Mouse (Mus musculus): Measurements from ENCODE around the gene Atp2c2. TPM values are rescaled to one million over a fixed set of nuclear protein-coding genes. Genes with fewer than 3 reads are reported as not detected.
A peak's percentile ranks its signal among the peaks of the same experiment; 100 is the strongest.

Atp2c2 gene
- total and polyA plus RNA-seq, 2 experiments from 2014 or later, result 0.26 to 0.98 TPM

DNA sequence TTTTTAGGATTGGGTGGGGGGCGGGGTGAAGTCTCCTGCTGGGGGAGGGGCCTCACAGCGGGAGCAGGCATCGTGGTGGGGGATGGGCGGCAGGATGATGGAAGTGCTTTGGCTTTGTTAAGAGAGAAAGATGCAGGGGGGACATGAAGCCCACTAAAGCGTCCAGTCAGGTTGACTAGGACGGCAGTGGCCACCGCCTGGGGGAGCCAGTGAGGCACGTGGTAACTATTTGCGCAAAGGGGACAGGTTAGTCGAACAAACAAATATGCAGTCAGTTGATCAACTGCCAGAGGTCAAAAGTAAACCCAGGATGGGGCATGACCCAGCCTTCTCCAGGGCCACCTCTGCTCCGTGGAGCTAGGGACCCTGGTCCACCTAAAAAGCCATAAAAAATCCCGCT, 849 bp upstream of the Atp2c2 start:
- H3K4me3 ChIP-seq (ENCODE audit: low read length), result no peak overlapping the region
- H3K9ac ChIP-seq (replicated peaks; ENCODE audit: low read length), result no peak overlapping the region
- ATAC-seq (no peak), DNase-seq (ENCODE audit: low spot score) (peak; percentile 28)
- peak; percentile 66 for TF ChIP-seq CTCF (IDR thresholded peaks at IDR 0.05; ENCODE audit: low read depth)
- no peaks in the 10 kb centered on the region for H3K9me3 ChIP-seq (ENCODE audit: low read length)
- H3K4me2 ChIP-seq (ENCODE audit: low read depth, low read length), result no peak overlapping the region
- 3% methylated on average over 12 of the region's 12 CpGs for WGBS
- H3K27me3 ChIP-seq (ENCODE audit: insufficient read depth, low read length), result peaks cover 31% of the 10 kb centered on the region
- H3K4me1 ChIP-seq (ENCODE audit: insufficient read depth, low read length), result no peaks in the 10 kb centered on the region
- no peaks in the 10 kb centered on the region for H3K36me3 ChIP-seq (ENCODE audit: insufficient read depth, low read length)
- H3K27ac ChIP-seq, result no peak overlapping the region

DNA sequence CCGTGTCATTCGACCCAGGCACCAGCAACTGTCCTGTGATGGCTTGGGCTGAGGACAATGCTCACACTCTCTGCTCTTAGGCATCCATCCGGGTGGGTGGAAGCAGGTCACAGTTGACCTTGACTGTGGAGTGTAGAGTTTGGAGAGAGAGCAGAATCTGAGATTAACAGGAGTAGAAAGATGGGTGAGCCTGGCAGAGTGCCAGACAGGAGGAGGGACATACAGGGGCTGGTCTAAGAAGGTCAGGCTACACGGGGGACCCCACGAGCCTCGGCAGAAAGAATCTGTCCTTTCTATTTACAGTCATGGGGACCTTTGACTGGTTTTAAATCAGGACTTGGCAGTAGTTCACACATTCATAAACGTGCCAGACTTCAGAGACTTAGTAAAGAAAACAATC, 3.2 kb downstream of the Atp2c2 start:
- Histone ChIP-seq H3K4me1 (ENCODE audit: insufficient read depth, low read length) (no peaks in the 10 kb centered on the region), H3K4me2 (ENCODE audit: low read depth, low read length) (no peak overlapping the region), H3K36me3 (ENCODE audit: insufficient read depth, low read length) (no peaks in the 10 kb centered on the region), H3K9ac (replicated peaks; ENCODE audit: low read length) (no peak overlapping the region), H3K4me3 (ENCODE audit: low read length) (no peak overlapping the region), H3K27me3 (ENCODE audit: insufficient read depth, low read length) (peaks cover 31% of the 10 kb centered on the region), H3K9me3 (ENCODE audit: low read length) (no peaks in the 10 kb centered on the region), H3K27ac (no peak overlapping the region)
- no peak for DNase-seq (ENCODE audit: low spot score)
- TF ChIP-seq CTCF (IDR thresholded peaks at IDR 0.05; ENCODE audit: low read depth), result no peak
- no peak for ATAC-seq
- WGBS, result 57% methylated on average over 7 of the region's 7 CpGs

DNA sequence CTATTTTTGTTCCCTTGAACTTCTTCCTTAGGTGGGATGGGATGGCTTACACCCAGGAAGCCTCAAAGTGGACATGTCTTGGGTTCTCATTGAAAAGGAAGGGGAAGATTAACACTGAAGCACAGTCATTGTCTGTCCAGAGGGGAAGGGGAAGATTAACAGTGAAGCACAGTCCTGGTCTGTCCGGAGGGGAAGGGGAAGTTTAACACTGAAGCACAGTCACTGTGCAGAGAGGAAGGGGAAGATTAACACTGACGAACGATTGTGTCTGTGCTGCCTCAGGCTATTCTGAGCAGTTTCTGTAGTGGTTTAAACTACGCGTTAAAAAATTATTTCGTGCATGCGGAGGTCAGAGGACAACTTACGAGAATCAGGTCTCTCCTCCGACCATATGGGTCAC, 7.3 kb downstream of the Atp2c2 start:
- H3K27ac ChIP-seq, result no peak overlapping the region
- no peaks in the 10 kb centered on the region for H3K9me3 ChIP-seq (ENCODE audit: low read length)
- no peaks in the 10 kb centered on the region for H3K36me3 ChIP-seq (ENCODE audit: insufficient read depth, low read length)
- ATAC-seq, result no peak
- no peak overlapping the region for H3K4me3 ChIP-seq (ENCODE audit: low read length)
- H3K27me3 ChIP-seq (ENCODE audit: insufficient read depth, low read length), result no peaks in the 10 kb centered on the region; the same call in 1 of the 2 replicates
- no peak for DNase-seq (ENCODE audit: low spot score)
- H3K4me1 ChIP-seq (ENCODE audit: insufficient read depth, low read length), result no peaks in the 10 kb centered on the region
- no peak overlapping the region for H3K9ac ChIP-seq (replicated peaks; ENCODE audit: low read length)
- no peak overlapping the region for H3K4me2 ChIP-seq (ENCODE audit: low read depth, low read length)
- 92% methylated on average over 9 of the region's 9 CpGs for WGBS
- TF ChIP-seq CTCF (IDR thresholded peaks at IDR 0.05; ENCODE audit: low read depth), result no peak

GRCm38 (mm10) chr8:119708471-119708870, 8.7 kb downstream of the Atp2c2 start:
- H3K27me3 ChIP-seq (ENCODE audit: insufficient read depth, low read length), result no peaks in the 10 kb centered on the region
- H3K9me3 ChIP-seq (ENCODE audit: low read length), result no peaks in the 10 kb centered on the region
- TF ChIP-seq CTCF (IDR thresholded peaks at IDR 0.05; ENCODE audit: low read depth), result no peak
- H3K4me2 ChIP-seq (ENCODE audit: low read depth, low read length), result no peak overlapping the region
- H3K4me1 ChIP-seq (ENCODE audit: insufficient read depth, low read length), result no peaks in the 10 kb centered on the region
- WGBS, result 87% methylated on average over 8 of the region's 8 CpGs
- no peak overlapping the region for H3K4me3 ChIP-seq (ENCODE audit: low read length)
- DNase-seq (ENCODE audit: low spot score) (no peak), ATAC-seq (no peak)
- no peaks in the 10 kb centered on the region for H3K36me3 ChIP-seq (ENCODE audit: insufficient read depth, low read length)
- no peak overlapping the region for H3K9ac ChIP-seq (replicated peaks; ENCODE audit: low read length)
- no peak overlapping the region for H3K27ac ChIP-seq

DNA sequence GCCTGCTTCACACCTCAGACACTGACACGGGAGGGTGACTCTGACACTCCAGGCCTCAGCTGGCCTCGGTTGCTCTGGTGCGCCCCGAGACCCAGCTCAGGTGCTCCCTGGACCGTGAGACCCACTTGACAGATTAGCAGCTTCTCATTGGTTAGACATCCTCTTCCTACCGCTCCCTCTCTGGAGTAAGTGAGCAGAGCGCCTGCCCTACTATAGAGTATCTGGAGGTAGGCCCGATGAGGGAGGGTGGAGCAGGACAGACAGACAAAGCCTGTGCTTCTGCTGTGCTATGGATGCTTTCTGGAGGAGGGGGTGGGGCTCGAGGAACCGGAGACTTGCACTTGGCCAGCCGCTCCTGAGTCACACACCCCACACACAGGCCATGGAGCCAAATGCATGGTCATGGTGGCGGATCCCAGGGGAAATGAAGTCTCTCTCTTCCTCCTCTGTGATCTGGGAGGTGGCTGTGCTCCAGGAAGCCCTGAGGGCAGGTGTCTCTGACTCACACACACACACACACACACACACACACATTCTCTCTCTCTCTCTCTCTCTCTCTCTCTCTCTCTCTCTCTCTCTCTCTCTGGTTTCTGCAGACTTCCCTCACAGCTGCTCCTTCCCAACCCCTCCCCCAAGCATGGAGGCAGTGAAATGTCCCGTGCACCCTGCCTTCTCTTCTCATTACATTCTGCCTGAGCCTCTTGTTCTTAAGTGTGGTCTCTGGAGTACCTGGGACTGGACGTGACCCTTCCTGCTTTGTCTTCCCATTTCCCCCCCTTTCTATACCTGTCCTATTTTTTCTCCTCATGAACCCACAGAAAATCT, 9.3 kb downstream of the Atp2c2 start:
- WGBS, result 68% methylated on average over 14 of the region's 14 CpGs
- H3K9me3 ChIP-seq (ENCODE audit: low read length), result no peaks in the 10 kb centered on the region
- no peak for TF ChIP-seq CTCF (IDR thresholded peaks at IDR 0.05; ENCODE audit: low read depth)
- no peak overlapping the region for H3K27ac ChIP-seq
- DNase-seq (ENCODE audit: low spot score) (peak; percentile 28), ATAC-seq (0 out of 2 replicates have a peak, but pooled peaks have one; percentile 53)
- H3K4me3 ChIP-seq (ENCODE audit: low read length), result no peak overlapping the region
- no peaks in the 10 kb centered on the region for H3K27me3 ChIP-seq (ENCODE audit: insufficient read depth, low read length)
- H3K4me1 ChIP-seq (ENCODE audit: insufficient read depth, low read length), result no peaks in the 10 kb centered on the region
- H3K36me3 ChIP-seq (ENCODE audit: insufficient read depth, low read length), result no peaks in the 10 kb centered on the region
- H3K9ac ChIP-seq (replicated peaks; ENCODE audit: low read length), result no peak overlapping the region
- no peak overlapping the region for H3K4me2 ChIP-seq (ENCODE audit: low read depth, low read length)

DNA sequence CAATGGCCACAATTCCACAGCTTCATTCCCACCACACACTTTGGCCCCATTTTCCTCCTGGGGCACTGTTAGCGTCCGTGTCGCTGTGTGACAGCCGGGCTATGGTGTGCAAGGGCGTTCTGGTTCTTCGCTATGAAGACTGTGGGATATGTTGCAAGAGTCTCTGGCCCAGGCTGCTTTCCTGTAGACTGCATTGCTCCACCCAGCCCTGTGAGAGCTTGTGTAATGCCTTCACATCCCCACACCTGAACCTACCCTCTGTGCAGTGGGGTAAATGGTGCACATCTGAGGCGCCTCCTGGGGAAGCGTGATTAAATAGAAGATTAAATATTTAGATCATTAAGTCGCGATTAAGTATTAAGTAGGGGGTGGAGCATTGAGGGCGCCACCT, 9.9 kb downstream of the Atp2c2 start:
- DNase-seq (ENCODE audit: low spot score) (no peak), ATAC-seq (0 out of 2 replicates have a peak, but pooled peaks have one; percentile 21)
- H3K4me2 ChIP-seq (ENCODE audit: low read depth, low read length), result no peak overlapping the region
- no peak overlapping the region for H3K27ac ChIP-seq
- 73% methylated on average over 11 of the region's 11 CpGs for WGBS
- H3K36me3 ChIP-seq (ENCODE audit: insufficient read depth, low read length), result no peaks in the 10 kb centered on the region
- H3K9ac ChIP-seq (replicated peaks; ENCODE audit: low read length), result no peak overlapping the region
- H3K27me3 ChIP-seq (ENCODE audit: insufficient read depth, low read length), result no peaks in the 10 kb centered on the region
- no peaks in the 10 kb centered on the region for H3K9me3 ChIP-seq (ENCODE audit: low read length)
- TF ChIP-seq CTCF (IDR thresholded peaks at IDR 0.05; ENCODE audit: low read depth), result no peak
- H3K4me1 ChIP-seq (ENCODE audit: insufficient read depth, low read length), result no peaks in the 10 kb centered on the region
- no peak overlapping the region for H3K4me3 ChIP-seq (ENCODE audit: low read length)

DNA sequence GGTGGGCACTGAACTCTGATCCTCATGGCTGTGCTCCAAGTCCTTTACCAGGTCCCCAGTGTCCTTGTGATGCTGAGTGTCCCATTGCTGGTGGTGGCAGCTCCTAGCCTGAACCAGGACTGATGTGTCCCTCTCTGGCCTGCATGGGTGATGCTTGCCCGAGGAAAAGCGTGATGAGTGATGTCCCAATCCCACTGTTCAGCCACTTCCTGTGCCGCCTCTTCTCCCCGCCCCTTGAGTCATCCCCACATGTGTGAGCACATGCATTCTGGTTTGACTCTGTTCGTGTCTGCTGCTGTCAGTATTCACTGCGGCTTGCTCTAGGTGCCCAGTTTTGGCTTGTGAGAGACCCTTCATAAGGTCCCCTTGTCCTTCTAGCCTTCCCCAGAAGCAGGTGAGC, 12.4 kb downstream of the Atp2c2 start:
- TF ChIP-seq CTCF (IDR thresholded peaks at IDR 0.05; ENCODE audit: low read depth), result no peak
- Histone ChIP-seq H3K36me3 (ENCODE audit: insufficient read depth, low read length) (no peaks in the 10 kb centered on the region), H3K27ac (no peak overlapping the region), H3K27me3 (ENCODE audit: insufficient read depth, low read length) (no peaks in the 10 kb centered on the region), H3K9me3 (ENCODE audit: low read length) (no peaks in the 10 kb centered on the region), H3K9ac (replicated peaks; ENCODE audit: low read length) (no peak overlapping the region), H3K4me2 (ENCODE audit: low read depth, low read length) (no peak overlapping the region), H3K4me1 (ENCODE audit: insufficient read depth, low read length) (peaks cover 3% of the 10 kb centered on the region; the same call in 1 of the 2 replicates), H3K4me3 (ENCODE audit: low read length) (no peak overlapping the region)
- 83% methylated on average over 6 of the region's 6 CpGs for WGBS
- DNase-seq (ENCODE audit: low spot score), result no peak
- no peak for ATAC-seq
